Mouse (Mus musculus) E14TG2a.4 (cell line): ENCODE measurements around the gene Rnf5.

ENCODE experiments used
- CTCF ChIP-seq: conservative IDR thresholded peaks from 2 replicates; pipeline ENCODE4 v1.5.1; 2014; ENCODE audit warnings: low read length
- POU5F1 ChIP-seq: IDR thresholded peaks from 2 replicates; pipeline ENCODE4 v1.6.1; 2014; ENCODE audit warnings: low read length, borderline replicate concordance

DNA sequence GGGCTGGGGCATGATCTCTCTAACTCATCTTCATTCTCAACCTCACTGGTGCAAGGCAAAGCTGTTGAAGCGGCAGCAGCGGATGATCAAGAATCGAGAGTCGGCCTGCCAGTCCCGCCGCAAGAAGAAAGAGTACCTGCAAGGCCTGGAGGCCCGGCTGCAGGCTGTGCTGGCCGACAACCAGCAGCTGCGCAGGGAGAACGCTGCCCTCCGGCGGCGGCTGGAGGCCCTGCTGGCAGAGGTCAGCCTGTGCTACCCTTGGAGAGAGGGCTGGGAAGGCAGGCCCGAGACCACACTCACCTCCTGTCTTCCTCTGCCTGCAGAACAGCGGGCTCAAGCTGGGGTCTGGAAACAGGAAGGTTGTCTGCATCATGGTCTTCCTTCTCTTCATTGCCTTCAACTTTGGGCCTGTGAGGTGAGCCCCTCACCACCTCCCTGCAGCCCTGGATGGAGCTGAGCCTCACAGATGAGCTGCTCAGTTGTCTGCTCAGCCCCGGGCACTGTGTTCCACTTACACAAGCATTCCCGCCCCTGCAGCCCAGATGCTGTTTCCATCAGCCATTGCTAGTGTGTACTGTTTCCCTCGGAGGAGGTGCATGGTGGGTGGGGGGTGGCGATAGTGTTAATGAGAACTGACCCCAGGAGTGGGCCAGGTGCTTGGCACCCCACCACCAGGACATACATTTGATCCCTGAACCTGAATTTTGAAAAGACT lies 48.2 kb upstream of the Rnf5 start:
- TF ChIP-seq CTCF (0 out of 2 replicates have a peak, but pooled peaks have one; percentile 2), POU5F1 (no peak)
